Mouse (Mus musculus) heart, adult 2 months (tissue): Measurements from ENCODE around the gene Gid4.

Experiments
- CTCF ChIP-seq: fragments of 200-600 bp; IDR thresholded peaks from 2 replicates; pipeline ENCODE4 v1.8.1; 2022; ENCODE audit warnings: antibody characterized with exemption, mild to moderate bottlenecking, moderate library complexity
- POLR2A ChIP-seq: fragments of 200-500 bp; IDR thresholded peaks from 2 replicates; pipeline ENCODE4 v1.6.1; 2011; ENCODE audit warnings: mild to moderate bottlenecking, low read depth, low read length, control low read depth; ENCODE audit not compliant: insufficient read depth

GRCm38 (mm10) chr11:60383518-60383917 is 33.4 kb upstream of the Gid4 start:
- no peak for TF ChIP-seq CTCF
- TF ChIP-seq POLR2A, result no peak
